Mouse (Mus musculus): ENCODE data around the gene Pcdh8. TPM values are rescaled to one million over a fixed set of nuclear protein-coding genes. Genes with fewer than 3 reads are reported as not detected.

Pcdh8 gene
- polyA plus RNA-seq, 1 experiment from 2014 or later, result 0.42 TPM

MicroRNA genes within 50 kb of the gene (microRNA counts, 519-probe panel; counts per million panel counts)
- microRNA mmu-miR-759, result not detected

Small RNA genes within 50 kb of the gene (microRNA-seq; reads per million reads assigned to microRNA genes)
- not detected for gene Mir759

Other genes starting within 250 kb of the Pcdh8 start
- 98.9 and 99.1 TPM in 2 replicates for gene Sugt1, start 183.6 kb downstream of the Pcdh8 start, polyA plus RNA-seq (2016; fragmentation: Nextera tagmentation; extraction: Ambion mirVana)
- 0.85 and 1.3 TPM in 2 replicates for gene Cnmd, start 109.1 kb downstream of the Pcdh8 start, polyA plus RNA-seq (2016; fragmentation: Nextera tagmentation; extraction: Ambion mirVana)
- gene Olfm4, start 212.8 kb upstream of the Pcdh8 start, polyA plus RNA-seq (2016; fragmentation: Nextera tagmentation; extraction: Ambion mirVana), result 0.18 and 0.21 TPM in 2 replicates

Data from heart, embryonic 12.5 days (tissue).